Mouse (Mus musculus) heart, embryonic 14.5 days (tissue): ENCODE results near the gene Gm42420. TPM values are rescaled to one million over a fixed set of nuclear protein-coding genes. Genes with fewer than 3 reads are reported as not detected.
A peak's percentile ranks its signal among the peaks of the same experiment; 100 is the strongest.

Source experiments
- ATAC-seq: fragments of 200-750 bp; cut with Nextera tagmentation; 2 replicates; pipeline ENCODE4 v1.8.0; 2017; ENCODE audit warnings: low read depth, moderate TSS enrichment; ENCODE audit not compliant: insufficient number of reproducible peaks, insufficient read depth, low FRiP score
- H3K27ac ChIP-seq, 2 experiments: fragments of 200-500 bp in 1 of 2; fragments of 300-500 bp in 1 of 2; sonication (generic) in 1 of 2; replicated peaks in 1 of 2; 2 replicates each; pipeline ENCODE4 v1.5.1; 2012 to 2014; ENCODE audit warnings: low read depth in 2 of 2, low read length in 2 of 2, control low read depth in 1 of 2, mild to moderate bottlenecking in 1 of 2, mixed read lengths in 1 of 2; ENCODE audit not compliant: control insufficient read depth in 1 of 2, insufficient read depth in 1 of 2
- H3K27me3 ChIP-seq: fragments of 300-500 bp; sonication (generic); 2 replicates; pipeline ENCODE4 v1.6.1; 2014; ENCODE audit warnings: mild to moderate bottlenecking, low read length, control low read depth; ENCODE audit not compliant: control insufficient read depth, insufficient read depth
- H3K36me3 ChIP-seq: fragments of 300-500 bp; sonication (generic); 2 replicates; pipeline ENCODE4 v1.6.1; 2014; ENCODE audit warnings: mild to moderate bottlenecking, control low read depth, low read length, mixed read lengths; ENCODE audit not compliant: control insufficient read depth, insufficient read depth
- H3K4me1 ChIP-seq, 2 experiments: fragments of 200-500 bp in 1 of 2; fragments of 300-500 bp in 1 of 2; sonication (generic) in 1 of 2; 2 replicates each; pipeline ENCODE4 v1.6.1; 2012 to 2014; ENCODE audit warnings: low read length in 2 of 2, control low read depth in 1 of 2, mixed read lengths in 1 of 2; ENCODE audit not compliant: control insufficient read depth in 2 of 2, insufficient read depth in 2 of 2
- H3K4me2 ChIP-seq: fragments of 300-500 bp; sonication (generic); 2 replicates; pipeline ENCODE4 v1.6.1; 2014; ENCODE audit warnings: mild to moderate bottlenecking, low read length
- H3K4me3 ChIP-seq, 2 experiments: fragments of 200-500 bp in 1 of 2; fragments of 300-500 bp in 1 of 2; sonication (generic) in 1 of 2; 2 replicates each; pipeline ENCODE4 v1.5.1; 2012 to 2014; ENCODE audit warnings: low read length in 2 of 2, mild to moderate bottlenecking in 2 of 2, control low read depth in 1 of 2, low read depth in 1 of 2, moderate library complexity in 1 of 2; ENCODE audit not compliant: control insufficient read depth in 1 of 2, insufficient read depth in 1 of 2
- H3K9ac ChIP-seq: fragments of 300-500 bp; sonication (generic); 2 replicates; pipeline ENCODE4 v1.6.1; 2014; ENCODE audit warnings: mild to moderate bottlenecking, low read length
- H3K9me3 ChIP-seq: fragments of 300-500 bp; sonication (generic); 2 replicates; pipeline ENCODE4 v1.6.1; 2016; ENCODE audit warnings: low read length, control low read depth; ENCODE audit not compliant: control insufficient read depth
- WGBS: fragments of 180-500 bp; shearing (Covaris S2); extraction: QIAGEN DNeasy Blood & Tissue Kit; methylation state at CpG from one replicate; pipeline ENCODE4 v1.1.7; 2014; 5-methylcytosine and 5-hydroxymethylcytosine counted together
- polyA plus RNA-seq: library from polyadenylated mRNA; unstranded; fragments of >200 nt; fragmentation: Nextera tagmentation; extraction: Ambion mirVana; gene quantifications from 2 replicates; pipeline ENCODE4 v1.2.1, GENCODE M21; 2014

The Gm42420 gene
- polyA plus RNA-seq, 1 experiment from 2014 or later = not detected

DNA sequence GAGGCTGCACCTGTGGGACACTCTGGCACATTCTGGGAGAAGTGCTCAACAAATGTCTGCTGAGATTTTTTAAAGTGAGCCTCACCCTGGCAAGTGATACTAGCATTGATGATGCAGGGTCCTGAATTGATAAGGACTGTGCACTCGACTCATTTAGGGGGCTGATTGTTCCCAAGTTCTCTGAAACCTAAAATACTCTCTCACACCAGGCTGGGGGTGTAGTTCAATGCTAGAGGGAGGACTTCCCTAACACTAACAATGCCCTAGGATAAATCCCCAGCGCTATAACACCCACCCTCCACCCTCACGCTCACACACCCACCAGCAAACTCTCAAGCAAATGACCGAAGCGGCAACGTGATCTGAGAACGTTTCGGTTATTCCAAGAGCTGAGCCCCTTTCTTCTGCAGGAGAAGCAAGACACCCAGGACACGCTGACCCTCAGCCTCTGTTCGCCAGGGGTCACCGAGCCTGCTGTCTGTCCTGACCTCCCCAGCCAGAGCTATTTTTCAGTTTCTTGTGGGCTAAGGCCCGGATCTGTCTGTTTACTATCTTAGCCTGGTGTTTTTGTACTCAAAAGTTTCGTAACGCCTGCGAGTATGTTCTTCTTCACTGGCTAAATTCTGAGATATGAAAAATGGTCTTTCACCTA is 41.7 kb upstream of the Gm42420 start:
- peak overlapping the region; percentile 38 for H3K9ac ChIP-seq
- ATAC-seq = no peak
- 63% methylated on average over 15 of the region's 15 CpGs for WGBS
- H3K27me3 ChIP-seq = no peaks in the 10 kb centered on the region
- H3K4me2 ChIP-seq = no peak overlapping the region
- peaks cover 31 to 40% of the 10 kb centered on the region in 2 experiments for H3K4me1 ChIP-seq
- no peak overlapping the region for H3K4me3 ChIP-seq
- no peaks in the 10 kb centered on the region for H3K36me3 ChIP-seq
- peak overlapping the region; percentile 86 to 88 for H3K27ac ChIP-seq
- H3K9me3 ChIP-seq = no peaks in the 10 kb centered on the region

DNA sequence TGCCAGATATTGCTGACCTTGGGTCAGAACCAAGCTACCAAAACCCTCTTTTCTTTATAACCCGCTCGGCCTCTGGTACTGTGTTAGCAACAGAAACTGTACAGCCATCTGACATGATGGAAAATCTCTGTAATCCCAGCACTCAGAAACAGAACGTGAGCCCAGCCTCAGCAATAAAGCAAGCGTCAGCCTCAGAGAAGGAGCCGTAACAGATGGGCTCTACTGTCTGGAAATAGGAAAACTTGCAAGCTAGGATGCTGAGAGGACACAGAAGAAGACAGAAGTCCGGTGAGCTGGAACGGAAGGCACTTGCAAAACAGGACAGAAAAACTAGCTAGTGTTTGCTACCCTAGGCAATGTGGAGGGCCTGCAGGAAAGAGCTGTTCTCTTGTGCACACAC is 40.1 kb upstream of the Gm42420 start:
- H3K4me1 ChIP-seq = peaks cover 20 to 24% of the 10 kb centered on the region in 2 experiments
- H3K9me3 ChIP-seq = no peaks in the 10 kb centered on the region
- 86% methylated on average over 7 of the region's 7 CpGs for WGBS
- no peaks in the 10 kb centered on the region for H3K27me3 ChIP-seq
- H3K9ac ChIP-seq = no peak overlapping the region
- H3K36me3 ChIP-seq = no peaks in the 10 kb centered on the region
- ATAC-seq = no peak
- H3K4me2 ChIP-seq = no peak overlapping the region
- H3K27ac ChIP-seq = 0 out of 4 replicates have a peak overlapping the region, but pooled peaks of 1 of the 2 experiments have one; percentile 86
- H3K4me3 ChIP-seq = no peak overlapping the region

DNA sequence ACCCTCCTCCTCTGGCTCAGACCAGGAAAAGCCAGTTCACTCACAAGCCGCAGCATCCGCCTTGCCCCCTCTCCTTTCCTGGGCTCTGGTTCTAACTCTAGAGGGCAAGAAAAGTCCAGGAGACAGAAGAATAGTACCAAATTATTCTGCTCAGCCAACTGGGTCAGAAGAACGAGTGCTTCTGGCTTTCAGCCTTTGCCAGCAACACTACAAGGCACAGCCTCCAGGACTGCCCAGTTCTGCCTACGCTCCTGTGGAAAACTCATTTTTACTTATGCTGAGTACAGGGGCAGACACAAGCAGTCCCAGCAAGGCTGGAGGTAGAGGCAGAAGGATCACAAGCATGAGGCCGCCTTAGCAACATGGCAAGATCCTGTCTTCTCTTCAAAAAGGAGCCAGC is 37.5 kb upstream of the Gm42420 start:
- 78% methylated on average over 5 of the region's 5 CpGs for WGBS
- no peak overlapping the region for H3K27ac ChIP-seq

DNA sequence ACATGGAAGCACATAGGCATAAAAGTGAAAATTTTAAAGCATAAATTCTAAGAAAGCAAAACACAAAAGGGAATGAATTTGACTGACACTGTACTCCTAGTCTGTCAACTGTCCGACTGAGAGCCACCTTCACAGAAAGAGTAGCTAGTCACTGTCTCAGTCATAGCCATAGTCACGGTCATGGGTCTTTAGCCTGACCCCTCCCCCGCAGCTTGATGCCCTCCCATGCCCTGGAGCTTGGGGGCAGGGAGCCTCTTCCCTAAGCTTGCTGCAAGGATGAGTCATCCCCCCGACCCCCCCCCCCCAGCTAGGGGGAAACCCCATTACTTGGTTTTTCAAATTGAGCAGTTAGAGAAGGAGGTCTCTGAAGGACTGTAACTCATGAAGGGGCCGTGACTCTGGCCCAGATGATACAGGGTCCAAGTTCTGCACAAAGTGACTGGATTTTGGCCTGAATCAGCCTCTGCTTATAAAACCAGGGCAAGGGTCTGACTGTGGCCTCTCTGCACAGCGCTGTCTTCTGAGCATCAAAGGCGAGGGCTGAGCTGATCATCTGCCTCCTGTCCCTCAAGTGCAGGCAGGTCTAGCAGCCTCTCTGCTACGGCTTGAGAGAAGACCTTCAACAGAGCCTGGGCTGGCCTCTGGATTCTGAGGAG is 33.4 kb upstream of the Gm42420 start:
- Histone ChIP-seq H3K9ac (no peak overlapping the region; the same call in 1 of the 2 replicates), H3K27me3 (no peaks in the 10 kb centered on the region), H3K36me3 (no peaks in the 10 kb centered on the region), H3K4me1 (peaks cover 17 to 21% of the 10 kb centered on the region in 2 experiments; a peak in 3 of 4 replicates), H3K9me3 (no peaks in the 10 kb centered on the region), H3K4me3 (no peak overlapping the region), H3K27ac (no peak overlapping the region), H3K4me2 (no peak overlapping the region)
- 48% methylated on average over 8 of the region's 8 CpGs for WGBS
- ATAC-seq = no peak

More for the DNA sequence above, 37.5 kb upstream of the Gm42420 start:
- H3K4me3 ChIP-seq = no peak overlapping the region
- H3K27me3 ChIP-seq = no peaks in the 10 kb centered on the region
- no peaks in the 10 kb centered on the region for H3K9me3 ChIP-seq
- H3K9ac ChIP-seq = no peak overlapping the region
- peaks cover 16 to 20% of the 10 kb centered on the region in 2 experiments for H3K4me1 ChIP-seq
- no peak overlapping the region for H3K4me2 ChIP-seq
- ATAC-seq = no peak
- no peaks in the 10 kb centered on the region for H3K36me3 ChIP-seq

DNA sequence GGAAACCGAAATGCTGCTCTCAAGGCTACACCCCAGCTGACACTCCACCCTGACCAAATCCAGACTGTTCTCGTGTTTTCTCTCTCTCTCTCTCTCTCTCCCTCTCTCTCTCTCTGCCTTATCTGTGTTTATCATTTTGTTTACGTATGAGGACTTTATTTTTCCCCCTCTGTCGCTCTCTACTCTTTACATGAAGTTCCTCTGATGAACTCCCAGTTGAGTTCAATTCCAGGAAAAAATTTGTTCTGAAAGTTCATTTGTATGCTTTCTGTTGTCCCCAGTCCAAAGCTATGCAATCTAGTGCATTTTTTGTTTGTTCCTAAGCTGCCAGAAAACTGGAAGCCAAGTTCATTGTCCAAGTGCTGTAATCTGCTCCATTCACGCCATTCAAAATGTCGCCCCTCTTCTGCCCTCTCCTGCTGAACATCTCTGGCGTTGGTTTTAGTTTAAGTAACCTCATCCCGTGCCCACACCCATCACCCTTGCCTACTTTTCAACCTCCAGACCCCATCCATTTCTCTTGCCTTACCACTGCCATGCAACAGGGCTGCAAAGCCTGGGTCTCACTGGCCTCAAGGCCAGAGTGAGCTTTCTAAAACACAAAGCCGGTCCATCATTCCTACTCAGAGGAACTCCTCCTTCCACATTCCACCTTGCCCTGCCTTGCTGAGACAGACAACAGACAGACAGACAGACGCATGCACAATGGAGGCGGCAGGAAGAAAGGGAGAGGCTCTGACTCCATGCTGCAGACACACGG is 30.5 kb upstream of the Gm42420 start:
- Histone ChIP-seq H3K4me1 (peaks cover 21 to 34% of the 10 kb centered on the region in 2 experiments), H3K4me2 (peak overlapping the region; percentile 75), H3K36me3 (no peaks in the 10 kb centered on the region), H3K27ac (peak overlapping the region in 1 of 2 experiments; percentile 5; a peak in 1 of 4 replicates), H3K9ac (peak overlapping the region; percentile 9; the same call in 1 of the 2 replicates), H3K4me3 (peak overlapping the region; percentile 8 to 72; a peak in 2 of 4 replicates), H3K9me3 (no peaks in the 10 kb centered on the region), H3K27me3 (no peaks in the 10 kb centered on the region)
- WGBS = 59% methylated on average over 12 of the region's 12 CpGs
- no peak for ATAC-seq

DNA sequence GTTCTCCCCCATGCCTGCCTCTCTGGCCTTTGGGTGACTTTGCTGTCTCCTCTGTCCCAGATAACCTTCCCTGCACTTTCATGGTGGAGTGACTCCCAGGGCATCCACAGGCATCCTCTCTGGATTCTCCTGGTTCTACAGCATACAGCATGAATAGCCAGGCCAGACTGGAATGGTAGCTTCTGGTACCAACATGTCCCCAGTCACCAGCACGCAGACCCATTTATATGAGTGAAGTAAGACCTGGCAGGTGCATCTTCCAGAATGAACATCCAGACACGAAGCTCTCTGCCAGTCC is 30.0 kb upstream of the Gm42420 start:
- H3K27me3 ChIP-seq = no peaks in the 10 kb centered on the region
- H3K4me3 ChIP-seq = peak overlapping the region; percentile 8 to 72; a peak in 2 of 4 replicates
- no peak for ATAC-seq
- no peak overlapping the region for H3K27ac ChIP-seq
- no peak overlapping the region for H3K9ac ChIP-seq
- no peaks in the 10 kb centered on the region for H3K36me3 ChIP-seq
- H3K9me3 ChIP-seq = no peaks in the 10 kb centered on the region
- 74% methylated on average over 2 of the region's 2 CpGs for WGBS
- H3K4me1 ChIP-seq = peaks cover 21 to 34% of the 10 kb centered on the region in 2 experiments
- peak overlapping the region; percentile 75 for H3K4me2 ChIP-seq

DNA sequence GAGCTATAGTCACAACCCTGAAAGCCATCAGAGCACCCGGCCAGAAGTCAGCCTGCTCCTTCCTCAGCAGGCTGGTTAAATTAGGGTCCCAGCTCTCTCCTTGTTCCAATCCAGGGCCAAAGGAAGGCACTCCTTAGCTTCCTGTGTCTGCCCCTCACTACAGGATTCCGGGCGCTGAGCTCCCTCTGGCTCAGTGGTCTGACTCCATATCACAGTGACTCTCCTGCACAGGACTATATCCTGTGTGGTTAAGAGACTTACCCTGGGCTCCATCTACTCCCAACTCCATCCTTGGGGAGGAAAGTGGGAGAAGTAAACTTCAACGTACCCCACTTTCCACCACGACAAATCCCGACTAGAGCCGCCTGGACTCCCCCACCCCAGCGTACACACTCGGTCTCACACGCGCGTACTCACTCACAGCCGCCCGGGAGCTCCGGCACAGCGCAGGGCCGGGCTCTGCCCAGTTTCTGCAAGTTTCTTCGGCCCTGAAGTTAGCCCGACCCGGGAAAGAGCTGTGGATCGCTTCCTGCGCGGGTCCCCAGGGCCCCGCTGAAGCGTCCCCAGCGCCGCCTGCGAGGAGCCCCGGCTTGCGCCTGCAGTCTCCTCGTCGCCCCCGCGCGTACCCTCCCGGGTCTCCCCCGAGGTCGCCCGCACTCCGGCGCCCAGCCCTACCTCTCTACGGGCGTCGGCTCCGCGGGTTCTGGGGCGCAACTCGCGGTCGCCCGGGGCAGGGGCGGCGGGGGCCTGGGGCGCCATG is 28.5 kb upstream of the Gm42420 start:
- 1% methylated on average over 54 of the region's 54 CpGs for WGBS
- no peaks in the 10 kb centered on the region for H3K36me3 ChIP-seq
- H3K27me3 ChIP-seq = no peaks in the 10 kb centered on the region
- peak overlapping the region; percentile 92 for H3K9ac ChIP-seq
- ATAC-seq = peak; percentile 59
- H3K27ac ChIP-seq = peak overlapping the region; percentile 81 to 86
- peak overlapping the region; percentile 75 for H3K4me2 ChIP-seq
- H3K9me3 ChIP-seq = no peaks in the 10 kb centered on the region
- peak overlapping the region; percentile 72 to 80 for H3K4me3 ChIP-seq
- H3K4me1 ChIP-seq = peaks cover 19 to 32% of the 10 kb centered on the region in 2 experiments
